Mouse (Mus musculus) gastrocnemius, postnatal 10 days (tissue): Measurements from ENCODE around the gene Bcan. TPM values are rescaled to one million over a fixed set of nuclear protein-coding genes. Genes with fewer than 3 reads are reported as not detected.

Experiments
- DNase-seq: peaks from one replicate; pipeline ENCODE4 v3.0.0; 2021; ENCODE audit warnings: mixed read lengths
- total RNA-seq, 2 experiments: library from RNA; stranded (reverse); gene quantifications; 2 replicates each; pipeline ENCODE4 v1.2.3; 2021

Gene Bcan
- total RNA-seq, 2 experiments from 2014 or later, result 0.61 to 1.9 TPM

- DNase-seq, result peak; percentile 35
These were observed 2.9 kb downstream of the Bcan start for GRCm38 (mm10) chr3:87996971-87997614.

- DNase-seq, result no peak
These were observed 3.6 kb downstream of the Bcan start for GRCm38 (mm10) chr3:87996401-87996800.

GRCm38 (mm10) chr3:87995331-87995730 lies 4.7 kb downstream of the Bcan start:
- DNase-seq, result no peak

GRCm38 (mm10) chr3:87993436-87993835 lies 6.6 kb downstream of the Bcan start:
- DNase-seq, result peak; percentile 59

- peak; percentile 3 for DNase-seq
These were observed 10.1 kb downstream of the Bcan start for GRCm38 (mm10) chr3:87989935-87990334.

GRCm38 (mm10) chr3:87988068-87988467 lies 12.0 kb downstream of the Bcan start:
- peak; percentile 20 for DNase-seq

- DNase-seq, result no peak
These were observed 12.4 kb downstream of the Bcan start for GRCm38 (mm10) chr3:87987633-87988032.

GRCm38 (mm10) chr3:87986868-87987267 lies 13.2 kb downstream of the Bcan start:
- DNase-seq, result peak; percentile 100

- DNase-seq, result peak; percentile 28
These were observed 14.3 kb downstream of the Bcan start for GRCm38 (mm10) chr3:87985505-87986320.

- DNase-seq, result no peak
These were observed 15.9 kb downstream of the Bcan start for GRCm38 (mm10) chr3:87984094-87984493.

- no peak for DNase-seq
These were observed 16.4 kb downstream of the Bcan start for GRCm38 (mm10) chr3:87983627-87984026.

- peak; percentile 33 for DNase-seq
These were observed 17.0 kb downstream of the Bcan start for GRCm38 (mm10) chr3:87982836-87983601.

GRCm38 (mm10) chr3:87981894-87982835 lies 17.9 kb downstream of the Bcan start:
- DNase-seq, result peak; percentile 57

GRCm38 (mm10) chr3:87981214-87981760 lies 18.7 kb downstream of the Bcan start:
- no peak for DNase-seq

GRCm38 (mm10) chr3:87980728-87981127 lies 19.3 kb downstream of the Bcan start:
- DNase-seq, result no peak

- DNase-seq, result no peak
These were observed 19.9 kb downstream of the Bcan start for GRCm38 (mm10) chr3:87980085-87980484.

- no peak for DNase-seq
These were observed 20.5 kb downstream of the Bcan start for GRCm38 (mm10) chr3:87979493-87979892.

- no peak for DNase-seq
These were observed 25.5 kb downstream of the Bcan start for GRCm38 (mm10) chr3:87974381-87974987.

GRCm38 (mm10) chr3:87973593-87974380 lies 26.2 kb downstream of the Bcan start:
- DNase-seq, result no peak

- no peak for DNase-seq
These were observed 27.3 kb downstream of the Bcan start for GRCm38 (mm10) chr3:87972776-87973175.
